Comparison of ENCODE assay signal across 9 mouse cellular contexts in the genomic region with DNA sequence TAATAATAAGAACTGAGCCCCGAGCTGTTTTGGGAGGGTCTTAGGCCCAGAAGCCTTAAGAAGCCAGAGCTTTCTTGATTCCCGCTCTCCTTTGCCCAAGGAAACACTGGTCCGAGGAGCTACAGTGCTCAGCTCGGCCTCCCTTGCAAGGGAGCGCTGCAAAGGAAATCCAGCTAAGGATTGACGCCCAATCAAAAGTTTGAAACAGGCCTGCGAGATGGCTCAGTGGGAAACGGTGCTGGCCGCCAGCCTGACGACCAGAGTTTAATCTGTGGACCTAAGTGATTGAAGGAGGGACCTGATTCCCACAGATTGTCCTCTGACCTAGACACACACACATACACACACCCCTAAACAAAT. TPM values are rescaled to one million over a fixed set of nuclear protein-coding genes. Genes with fewer than 3 reads are reported as not detected.
A peak's percentile ranks its signal among the peaks of the same experiment; 100 is the strongest.
DNase-seq lines count a peak whose midpoint lies in the region; ATAC-seq and TF ChIP-seq lines count a peak whose summit lies in the region.
"Had no signal": no experiment of that assay in that cellular context is flagged by ENCODE, and none has a peak within 500 bp of the region (broad histone marks: within the 10 kb centered on the region; RNA-seq: fewer than 3 reads in every experiment).

No protein-coding gene starts in this region.

- peak overlapping the region; percentile 78 for H3K4me3 ChIP-seq in G1E (ENCODE audit: low read depth, low read length)
- H3K4me3 ChIP-seq in heart, embryonic 14.5 days (ENCODE audit: control insufficient read depth in 1 of 2, insufficient read depth in 1 of 2, low read depth in 1 of 2, low read length in 2 of 2): peak overlapping the region; percentile 81 to 82
- peak overlapping the region; percentile 66 for H3K4me3 ChIP-seq in limb, embryonic 12.5 days (replicated peaks)
- peak overlapping the region; percentile 65 for H3K4me3 ChIP-seq in stomach, embryonic 14.5 days (ENCODE audit: low read depth, low read length)

- H3K27ac ChIP-seq in heart, embryonic 14.5 days (replicated peaks in 1 of 2; ENCODE audit: control insufficient read depth in 1 of 2, insufficient read depth in 1 of 2, low read depth in 2 of 2, low read length in 2 of 2): peak overlapping the region; percentile 64 to 65; a peak in 3 of 4 replicates
- H3K27ac ChIP-seq in limb, embryonic 12.5 days: no peak overlapping the region
- peak overlapping the region; percentile 10; the same call in 1 of the 2 replicates for H3K27ac ChIP-seq in stomach, embryonic 14.5 days (ENCODE audit: low read length)

- no peaks in the 10 kb centered on the region for H3K9me3 ChIP-seq in G1E (replicated peaks)
- no peaks in the 10 kb centered on the region for H3K9me3 ChIP-seq in heart, embryonic 14.5 days (ENCODE audit: control insufficient read depth, low read length)
- H3K9me3 ChIP-seq in limb, embryonic 12.5 days: no peaks in the 10 kb centered on the region
- H3K9me3 ChIP-seq in stomach, embryonic 14.5 days (ENCODE audit: control insufficient read depth, low read depth, low read length): no peaks in the 10 kb centered on the region

- intact Hi-C loops in gastrocnemius, postnatal 36 days (cut with DNase I): loop anchor here (2.0 to 5.0 kb wide), 2 partner anchors 23 to 114 kb away; no protein-coding TSS in a partner anchor

- TF ChIP-seq CTCF in G1E (IDR thresholded peaks at IDR 0.05; ENCODE audit: low read depth, low read length): no peak

- DNase-seq in gastrocnemius, postnatal 36 days: peak; percentile 5 to 26
- DNase-seq in gastrocnemius, postnatal 4 days (ENCODE audit: low spot score in 2 of 2): no peak
- DNase-seq in G1E (ENCODE audit: low spot score): peak; percentile 15
- DNase-seq in right cerebral cortex, adult 18-20 months: no peak
- no peak for DNase-seq in adrenal gland, adult 8-10 months

- peak overlapping the region; percentile 98 for H3K4me2 ChIP-seq in heart, embryonic 14.5 days (ENCODE audit: low read length)
- H3K4me2 ChIP-seq in limb, embryonic 12.5 days: peak overlapping the region; percentile 95
- H3K4me2 ChIP-seq in stomach, embryonic 14.5 days (replicated peaks; ENCODE audit: low read depth, low read length): peak overlapping the region; percentile 98

- H3K27me3 ChIP-seq in G1E (ENCODE audit: insufficient read depth, low read length): peaks cover 42% of the 10 kb centered on the region
- peaks cover 8% of the 10 kb centered on the region for H3K27me3 ChIP-seq in heart, embryonic 14.5 days (ENCODE audit: control insufficient read depth, insufficient read depth, low read length)
- H3K27me3 ChIP-seq in limb, embryonic 12.5 days: peaks cover 50% of the 10 kb centered on the region
- H3K27me3 ChIP-seq in stomach, embryonic 14.5 days (ENCODE audit: control insufficient read depth, insufficient read depth, low read length): peaks cover 5% of the 10 kb centered on the region; the same call in 1 of the 2 replicates

- WGBS in heart, embryonic 14.5 days: 7% methylated on average over 10 of the region's 10 CpGs
- 8% methylated on average over 10 of the region's 10 CpGs for WGBS in limb, embryonic 12.5 days
- WGBS in stomach, embryonic 14.5 days: 13% methylated on average over 10 of the region's 10 CpGs

- H3K36me3 ChIP-seq in G1E (replicated peaks): peaks cover 13% of the 10 kb centered on the region
- H3K36me3 ChIP-seq in heart, embryonic 14.5 days (ENCODE audit: control insufficient read depth, insufficient read depth, low read length): peaks cover 5% of the 10 kb centered on the region; the same call in 1 of the 2 replicates
- peaks cover 19% of the 10 kb centered on the region for H3K36me3 ChIP-seq in limb, embryonic 12.5 days
- no peaks in the 10 kb centered on the region for H3K36me3 ChIP-seq in stomach, embryonic 14.5 days (ENCODE audit: control insufficient read depth, insufficient read depth, low read length)

- ATAC-seq in G1E (ENCODE audit: extremely low read depth, insufficient number of reproducible peaks, low FRiP score, poor library complexity, severe bottlenecking): no peak
- ATAC-seq in heart, embryonic 14.5 days (ENCODE audit: insufficient number of reproducible peaks, insufficient read depth, low FRiP score, low read depth): no peak
- no peak; the same call in 1 of the 2 replicates for ATAC-seq in limb, embryonic 12.5 days (ENCODE audit: insufficient number of reproducible peaks, insufficient read depth, low FRiP score, low TSS enrichment, low read depth)
- no peak for ATAC-seq in stomach, embryonic 14.5 days (ENCODE audit: insufficient number of reproducible peaks, insufficient read depth, low FRiP score, low read depth)

- H3K9ac ChIP-seq in heart, embryonic 14.5 days (ENCODE audit: low read length): peak overlapping the region; percentile 62
- H3K9ac ChIP-seq in limb, embryonic 12.5 days (replicated peaks): peak overlapping the region; percentile 52; the same call in 1 of the 2 replicates
- peak overlapping the region; percentile 30; the same call in 1 of the 2 replicates for H3K9ac ChIP-seq in stomach, embryonic 14.5 days (replicated peaks; ENCODE audit: low read depth, low read length)

- peaks cover 45% of the 10 kb centered on the region for H3K4me1 ChIP-seq in G1E (ENCODE audit: insufficient read depth, low read depth, low read length)
- H3K4me1 ChIP-seq in heart, embryonic 14.5 days (ENCODE audit: control insufficient read depth in 2 of 2, insufficient read depth in 2 of 2, low read length in 2 of 2): peaks cover 24 to 34% of the 10 kb centered on the region in 2 experiments
- peaks cover 36% of the 10 kb centered on the region for H3K4me1 ChIP-seq in limb, embryonic 12.5 days (replicated peaks)
- peaks cover 23% of the 10 kb centered on the region for H3K4me1 ChIP-seq in stomach, embryonic 14.5 days (ENCODE audit: control insufficient read depth, insufficient read depth, low read length)

RNA-seq across cellular contexts. Expression of a gene that starts 1.1 kb away (rescaled TPM):
- under 1 TPM; 0.28 to 0.52 TPM for total RNA-seq in gastrocnemius, postnatal 36 days (2021)
- total RNA-seq in gastrocnemius, postnatal 4 days (2021): 1 to 10 TPM; 1.2 to 2.5 TPM
- total RNA-seq in G1E (2014; fragmentation: Nextera tagmentation) (0.30 TPM in 1 of 2 replicates, not detected in the other), G1E (2017) (0.12 and 0.27 TPM in 2 replicates)
- 0.29 and 0.34 TPM in 2 replicates for polyA plus RNA-seq in G1E (2012)
- 1.6 and 1.8 TPM in 2 replicates for polyA plus RNA-seq in heart, embryonic 14.5 days (2014; fragmentation: Nextera tagmentation; extraction: Ambion mirVana)
- polyA plus RNA-seq in limb, embryonic 12.5 days (2016; fragmentation: Nextera tagmentation; extraction: Ambion mirVana): 1.5 and 2.4 TPM in 2 replicates
- 1.8 and 1.9 TPM in 2 replicates for polyA plus RNA-seq in stomach, embryonic 14.5 days (2014; fragmentation: Nextera tagmentation; extraction: Ambion mirVana)
- 10 to 100 TPM; 14.6 to 23.9 (median 17.4) TPM for total RNA-seq in adrenal gland, adult 8-10 months (2022)

RNA-seq across cellular contexts. Expression of a gene that starts 2.0 kb away (rescaled TPM):
- total RNA-seq in gastrocnemius, postnatal 36 days (2021): 1 to 10 TPM; 2.9 to 3.6 TPM
- 10 to 100 TPM; 14.8 to 15.0 TPM for total RNA-seq in gastrocnemius, postnatal 4 days (2021)
- 1.4 and 7.0 TPM in 2 replicates for total RNA-seq in G1E (2014; fragmentation: Nextera tagmentation)
- 0.71 and 1.4 TPM in 2 replicates for total RNA-seq in G1E (2017)
- polyA plus RNA-seq in G1E (2012): 5.4 and 6.0 TPM in 2 replicates
- 28.7 and 30.0 TPM in 2 replicates for polyA plus RNA-seq in heart, embryonic 14.5 days (2014; fragmentation: Nextera tagmentation; extraction: Ambion mirVana)
- polyA plus RNA-seq in limb, embryonic 12.5 days (2016; fragmentation: Nextera tagmentation; extraction: Ambion mirVana): 49.1 and 53.2 TPM in 2 replicates
- 32.8 and 38.7 TPM in 2 replicates for polyA plus RNA-seq in stomach, embryonic 14.5 days (2014; fragmentation: Nextera tagmentation; extraction: Ambion mirVana)
- 10 to 100 TPM; 15.1 to 28.8 (median 20.0) TPM for total RNA-seq in adrenal gland, adult 8-10 months (2022)

RNA-seq across cellular contexts. Expression of a gene that starts 5.2 kb away (rescaled TPM):
- not detected for total RNA-seq in gastrocnemius, postnatal 36 days (2021)
- total RNA-seq in gastrocnemius, postnatal 4 days (2021): not detected
- total RNA-seq in G1E (2014; fragmentation: Nextera tagmentation): not detected in 2 replicates
- 0.12 and 0.38 TPM in 2 replicates for total RNA-seq in G1E (2017)
- not detected in 2 replicates for polyA plus RNA-seq in G1E (2012)
- not detected in 2 replicates for polyA plus RNA-seq in heart, embryonic 14.5 days (2014; fragmentation: Nextera tagmentation; extraction: Ambion mirVana)
- not detected in 2 replicates for polyA plus RNA-seq in limb, embryonic 12.5 days (2016; fragmentation: Nextera tagmentation; extraction: Ambion mirVana)
- polyA plus RNA-seq in stomach, embryonic 14.5 days (2014; fragmentation: Nextera tagmentation; extraction: Ambion mirVana): not detected in 2 replicates
- not detected for total RNA-seq in adrenal gland, adult 8-10 months (2022)
- polyA plus RNA-seq: Patski had no signal

RNA-seq across cellular contexts. Expression of a gene that starts 20.4 kb away (rescaled TPM):
- total RNA-seq in gastrocnemius, postnatal 36 days (2021): 10 to 100 TPM; 23.9 to 25.5 TPM
- total RNA-seq in gastrocnemius, postnatal 4 days (2021): 10 to 100 TPM; 48.5 to 52.9 TPM
- total RNA-seq in G1E (2014; fragmentation: Nextera tagmentation): 42.8 and 51.4 TPM in 2 replicates
- total RNA-seq in G1E (2017): 9.5 and 9.6 TPM in 2 replicates
- 90.7 and 98.0 TPM in 2 replicates for polyA plus RNA-seq in G1E (2012)
- 13.6 and 15.2 TPM in 2 replicates for polyA plus RNA-seq in heart, embryonic 14.5 days (2014; fragmentation: Nextera tagmentation; extraction: Ambion mirVana)
- polyA plus RNA-seq in limb, embryonic 12.5 days (2016; fragmentation: Nextera tagmentation; extraction: Ambion mirVana): 10.2 and 10.3 TPM in 2 replicates
- 15.1 and 18.1 TPM in 2 replicates for polyA plus RNA-seq in stomach, embryonic 14.5 days (2014; fragmentation: Nextera tagmentation; extraction: Ambion mirVana)
- total RNA-seq in adrenal gland, adult 8-10 months (2022): 10 to 100 TPM; 42.1 to 61.0 (median 50.0) TPM

RNA-seq across cellular contexts. Expression of a gene that starts 24.3 kb away (rescaled TPM):
- 1 to 10 TPM; 7.3 to 8.3 TPM for total RNA-seq in gastrocnemius, postnatal 36 days (2021)
- 10 to 100 TPM; 13.0 to 13.8 TPM for total RNA-seq in gastrocnemius, postnatal 4 days (2021)
- 1.3 TPM in 1 of 2 replicates, not detected in the other for total RNA-seq in G1E (2014; fragmentation: Nextera tagmentation)
- total RNA-seq in G1E (2017): 0.12 TPM in 1 of 2 replicates, not detected in the other
- polyA plus RNA-seq in G1E (2012): 0.36 and 0.41 TPM in 2 replicates
- polyA plus RNA-seq in heart, embryonic 14.5 days (2014; fragmentation: Nextera tagmentation; extraction: Ambion mirVana): 5.1 and 5.2 TPM in 2 replicates
- 12.9 and 13.1 TPM in 2 replicates for polyA plus RNA-seq in limb, embryonic 12.5 days (2016; fragmentation: Nextera tagmentation; extraction: Ambion mirVana)
- 7.1 TPM in 2 replicates for polyA plus RNA-seq in stomach, embryonic 14.5 days (2014; fragmentation: Nextera tagmentation; extraction: Ambion mirVana)
- total RNA-seq in adrenal gland, adult 8-10 months (2022): 10 to 100 TPM in 2 of 4 experiments, 1 to 10 TPM in 2; 5.7 to 13.6 (median 9.3) TPM

Comparison
In these comparisons a context has a peak if more than half of its experiments do, and no peak if none do; other contexts are left out.
1. DNase-seq: peak in gastrocnemius, postnatal 36 days (2 of 2) and G1E (single experiment); none in gastrocnemius, postnatal 4 days (0 of 2), right cerebral cortex, adult 18-20 months (single experiment) and adrenal gland, adult 8-10 months (single experiment).
2. RNA of a gene that starts 1.1 kb away (total RNA-seq): 14.6 to 23.9 TPM in adrenal gland, adult 8-10 months; 1.2 to 2.5 TPM in gastrocnemius, postnatal 4 days, 0.28 to 0.52 TPM in gastrocnemius, postnatal 36 days and 0.12 to 0.30 TPM in G1E; every median in the first group is over 4 times any median in the second.
3. Peak in every context shown above with its lines, with median percentiles within 50 percentile points of each other: H3K4me3 ChIP-seq, H3K4me2 ChIP-seq and H3K9ac ChIP-seq.